ENCODE assay signal across 24 mouse cellular contexts in the genomic region with DNA sequence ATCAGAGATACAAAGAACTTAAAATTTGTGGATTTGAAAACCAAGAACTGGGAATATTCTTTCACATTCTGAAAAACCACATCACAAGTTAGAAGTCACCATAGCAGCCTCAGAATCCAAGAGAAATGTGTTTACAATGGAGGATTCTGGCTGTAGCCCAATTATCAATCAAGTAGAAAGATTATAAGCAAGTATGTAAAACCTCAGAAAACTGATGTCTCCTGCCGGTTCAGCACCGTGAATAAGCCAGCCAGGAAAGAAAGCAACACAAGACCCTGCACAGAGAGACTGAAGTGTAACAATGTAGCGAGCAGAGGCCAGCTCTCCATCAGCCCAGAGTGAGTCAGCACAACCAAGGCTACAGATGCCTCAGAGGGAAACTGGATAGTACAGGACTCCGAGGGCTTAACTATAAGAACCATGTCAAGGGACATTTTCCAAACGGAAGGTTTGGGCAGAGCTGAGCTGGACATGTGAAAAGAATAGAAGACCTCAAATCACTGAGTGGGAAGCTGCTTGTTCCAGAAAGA.
A peak's percentile ranks its signal among the peaks of the same experiment; 100 is the strongest.
DNase-seq lines count a peak whose midpoint lies in the region; ATAC-seq lines count a peak whose summit lies in the region.
"Had no signal": no experiment of that assay in that cellular context is flagged by ENCODE, and none has a peak within 500 bp of the region (broad histone marks: within the 10 kb centered on the region; RNA-seq: fewer than 3 reads in every experiment).

No protein-coding gene starts in this region.

- peak; percentile 18 to 53 for DNase-seq in adrenal gland, adult (ENCODE audit: inconsistent age in 2 of 2, low spot score in 1 of 2)
- DNase-seq in adrenal gland, postnatal 4 days (ENCODE audit: low spot score in 2 of 2): no peak
- DNase-seq in embryonic facial prominence, embryonic 14.5 days (ENCODE audit: low spot score): peak; percentile 71
- DNase-seq in embryonic facial prominence, embryonic 10.5 days (ENCODE audit: low spot score): no peak
- no peak for DNase-seq in gastrocnemius, postnatal 14 days
- DNase-seq: cerebellum, adult 8-10 months; cerebellum, postnatal 36 days; gastrocnemius, adult 2 months; kidney, adult 9 months; kidney, postnatal 14 days; lung, adult 18-20 months; lung, postnatal 36 days; thymus, adult 18-20 months; thymus, postnatal 36 days had no signal

- H3K4me2 ChIP-seq in embryonic facial prominence, embryonic 14.5 days (ENCODE audit: low read depth, low read length): no peak overlapping the region
- H3K4me2 ChIP-seq: embryonic facial prominence, embryonic 12.5 days; forebrain, embryonic 12.5 days; heart, embryonic 11.5 days; liver, embryonic 11.5 days had no signal

- peaks cover 14% of the 10 kb centered on the region; the same call in 1 of the 2 replicates for H3K27me3 ChIP-seq in embryonic facial prominence, embryonic 14.5 days (replicated peaks; ENCODE audit: control insufficient read depth, insufficient read depth, low read length)
- H3K27me3 ChIP-seq in embryonic facial prominence, embryonic 10.5 days (replicated peaks; ENCODE audit: low read depth, poor library complexity, severe bottlenecking): peaks cover 26% of the 10 kb centered on the region
- H3K27me3 ChIP-seq in megakaryocyte, embryonic 14.5 days (replicated peaks): peaks cover 63% of the 10 kb centered on the region
- H3K27me3 ChIP-seq: embryonic facial prominence, embryonic 12.5 days had no signal

- peaks cover 10% of the 10 kb centered on the region for H3K4me1 ChIP-seq in embryonic facial prominence, embryonic 14.5 days (ENCODE audit: control insufficient read depth, insufficient read depth, low read length)
- peaks cover 40% of the 10 kb centered on the region for H3K4me1 ChIP-seq in embryonic facial prominence, embryonic 10.5 days
- H3K4me1 ChIP-seq in megakaryocyte, embryonic 14.5 days: peaks cover 47% of the 10 kb centered on the region

- H3K36me3 ChIP-seq in embryonic facial prominence, embryonic 14.5 days (ENCODE audit: control insufficient read depth, insufficient read depth, low read length): no peaks in the 10 kb centered on the region
- no peaks in the 10 kb centered on the region for H3K36me3 ChIP-seq in embryonic facial prominence, embryonic 10.5 days (replicated peaks)
- H3K36me3 ChIP-seq in megakaryocyte, embryonic 14.5 days (replicated peaks; ENCODE audit: low read length): no peaks in the 10 kb centered on the region
- H3K36me3 ChIP-seq: embryonic facial prominence, embryonic 12.5 days; forebrain, embryonic 12.5 days had no signal

- H3K4me3 ChIP-seq in embryonic facial prominence, embryonic 14.5 days (ENCODE audit: low read depth, low read length): no peak overlapping the region
- H3K4me3 ChIP-seq in embryonic facial prominence, embryonic 10.5 days: no peak overlapping the region
- peak overlapping the region; percentile 14 for H3K4me3 ChIP-seq in megakaryocyte, embryonic 14.5 days (replicated peaks)
- H3K4me3 ChIP-seq: embryonic facial prominence, embryonic 12.5 days; erythroblast, embryonic 14.5 days; forebrain, embryonic 12.5 days; gastrocnemius, adult 2 months had no signal

- intact Hi-C loops in gastrocnemius, postnatal 14 days (cut with DNase I; ENCODE audit: low total_unique reads): no loop called here

- ATAC-seq in embryonic facial prominence, embryonic 14.5 days (ENCODE audit: low read depth): peak; percentile 56
- ATAC-seq in megakaryocyte, adult 5-6 weeks (ENCODE audit: poor library complexity, severe bottlenecking): no peak
- ATAC-seq: hindbrain, embryonic 16.5 days; intestine, embryonic 16.5 days; Patski had no signal

- 0 out of 2 replicates have a peak, but pooled peaks cover 2% of the 10 kb centered on the region for H3K9me3 ChIP-seq in embryonic facial prominence, embryonic 14.5 days (ENCODE audit: control insufficient read depth, low read length)
- H3K9me3 ChIP-seq in embryonic facial prominence, embryonic 10.5 days: no peaks in the 10 kb centered on the region
- H3K9me3 ChIP-seq in megakaryocyte, embryonic 14.5 days: peaks cover 4% of the 10 kb centered on the region
- H3K9me3 ChIP-seq: embryonic facial prominence, embryonic 12.5 days; forebrain, embryonic 12.5 days had no signal

- 12% methylated on average over 5 of the region's 5 CpGs for WGBS in embryonic facial prominence, embryonic 14.5 days
- 35% methylated on average over 5 of the region's 5 CpGs for WGBS in embryonic facial prominence, embryonic 10.5 days

- H3K9ac ChIP-seq in embryonic facial prominence, embryonic 14.5 days (ENCODE audit: low read depth, low read length): no peak overlapping the region
- H3K9ac ChIP-seq: embryonic facial prominence, embryonic 12.5 days; forebrain, embryonic 12.5 days had no signal

- no peak overlapping the region for H3K27ac ChIP-seq in embryonic facial prominence, embryonic 14.5 days (replicated peaks; ENCODE audit: low read depth, low read length)
- no peak overlapping the region for H3K27ac ChIP-seq in embryonic facial prominence, embryonic 10.5 days (replicated peaks)
- H3K27ac ChIP-seq: embryonic facial prominence, embryonic 12.5 days; forebrain, embryonic 12.5 days; gastrocnemius, adult 2 months had no signal

Comparison
In these comparisons a context has a peak if more than half of its experiments do, and no peak if none do; other contexts are left out.
1. DNase-seq: peak in adrenal gland, adult (2 of 2) and embryonic facial prominence, embryonic 14.5 days (single experiment); none in adrenal gland, postnatal 4 days (0 of 2), embryonic facial prominence, embryonic 10.5 days (single experiment) and gastrocnemius, postnatal 14 days (single experiment).